Mouse (Mus musculus): ENCODE results near the gene Olfr615. TPM values are rescaled to one million over a fixed set of nuclear protein-coding genes. Genes with fewer than 3 reads are reported as not detected.
"Not testable (repeated sequence)": the region's sequence is repeated elsewhere in the genome, so short reads cannot be mapped to it uniquely, and the experiment has no call there.

Olfr615 gene
- not detected in 2 replicates for total RNA-seq (2012; rRNA removed)
- not detected in 2 replicates for total RNA-seq (2014; rRNA removed)
- not detected in 2 replicates for polyA plus RNA-seq (2012; ENCODE audit: insufficient read length, low read depth)

DNA sequence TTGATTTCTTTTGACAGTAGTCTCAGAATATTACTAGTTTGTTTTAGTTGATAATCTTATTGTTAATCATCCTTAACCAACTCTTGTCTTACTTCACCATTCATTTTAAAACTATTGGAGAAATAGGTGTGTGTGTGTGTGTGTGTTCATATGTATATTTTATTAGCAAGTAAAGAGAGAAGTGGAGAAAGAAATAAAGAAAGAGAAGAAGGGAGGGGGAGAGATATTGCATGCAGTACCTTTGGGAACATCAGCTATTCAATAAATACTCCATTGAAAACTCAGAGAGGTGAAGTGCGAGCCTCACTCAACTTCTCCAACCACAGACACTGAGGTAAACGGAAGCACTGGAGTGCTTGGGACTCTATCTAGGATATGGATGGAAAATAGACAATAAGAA, at the start of gene Olfr615:
Olfr615 (plus strand) TSS at position 301 of the 400 bp plus-strand sequence.
- Histone ChIP-seq H3K4me1 (ENCODE audit: control insufficient read depth in 1 of 2, insufficient read depth in 2 of 2) (no peaks in the 10 kb centered on the region), H3K9me3 (replicated peaks; ENCODE audit: low read length) (no peaks in the 10 kb centered on the region), H3K9ac (ENCODE audit: insufficient read depth, low read depth) (no peak within 1 kb of the TSS), H3K79me2 (replicated peaks; ENCODE audit: control insufficient read depth, extremely low read depth, insufficient read depth, poor library complexity, severe bottlenecking) (no peaks in the 10 kb centered on the region), H3K36me3 (replicated peaks in 1 of 2; ENCODE audit: control insufficient read depth in 1 of 2, insufficient read depth in 1 of 2, low read length in 1 of 2) (no peaks in the 10 kb centered on the region), H3K27ac (ENCODE audit: insufficient read depth, low read depth) (no peak within 1 kb of the TSS), H3K4me2 (ENCODE audit: insufficient read depth, low read depth, poor library complexity, severe bottlenecking) (no peak within 1 kb of the TSS), H3K4me3 (replicated peaks in 1 of 3; ENCODE audit: low read depth in 2 of 3, low read length in 2 of 3, poor library complexity in 1 of 3) (no peak within 1 kb of the TSS), H3K27me3 (replicated peaks) (no peaks in the 10 kb centered on the region)
- no peak for TF ChIP-seq MAFK (IDR thresholded peaks at IDR 0.05; ENCODE audit: insufficient replicate concordance, low read length)
- no peak for TF ChIP-seq RAD21 (IDR thresholded peaks at IDR 0.05; ENCODE audit: low read depth, low read length)
- TF ChIP-seq SIN3A (IDR thresholded peaks at IDR 0.05; ENCODE audit: low read length): no peak
- TF ChIP-seq ELF1 (IDR thresholded peaks at IDR 0.05; ENCODE audit: low read depth, low read length): no peak
- no peak for TF ChIP-seq ZC3H11A (IDR thresholded peaks at IDR 0.05; ENCODE audit: low read depth, low read length)
- TF ChIP-seq E2F4 (IDR thresholded peaks at IDR 0.05; ENCODE audit: insufficient replicate concordance, low read depth, low read length): no peak
- no peak for TF ChIP-seq HCFC1 (IDR thresholded peaks at IDR 0.05; ENCODE audit: low read depth, low read length)
- TF ChIP-seq IRF4 (IDR thresholded peaks at IDR 0.05; ENCODE audit: low read depth, low read length): no peak
- TF ChIP-seq MYC (IDR thresholded peaks at IDR 0.05; ENCODE audit: low read depth, low read length): no peak
- TF ChIP-seq EP300 (IDR thresholded peaks at IDR 0.05; ENCODE audit: low read length): no peak
- dilution Hi-C loops (cut with MboI; ENCODE audit: extremely low pct_ligation_motif_present, extremely low pct_unique_long_range_greater_than_20kb, low sequenced_read_pairs): no loop called here
- in situ Hi-C loops (cut with MboI; ENCODE audit: low pct_ligation_motif_present, low pct_unique_long_range_greater_than_20kb, low sequenced_read_pairs): no loop called here
- DNase-seq (ENCODE audit: extremely low read depth): no peak

- Histone ChIP-seq H3K9ac (ENCODE audit: insufficient read depth, low read depth) (no peak within 1 kb of the TSS), H3K4me3 (replicated peaks in 1 of 3; ENCODE audit: low read depth in 2 of 3, low read length in 2 of 3, poor library complexity in 1 of 3) (no peak within 1 kb of the TSS), H3K27ac (ENCODE audit: insufficient read depth, low read depth) (no peak within 1 kb of the TSS), H3K4me2 (ENCODE audit: insufficient read depth, low read depth, poor library complexity, severe bottlenecking) (no peak within 1 kb of the TSS), H3K27me3 (replicated peaks) (no peaks in the 10 kb centered on the region), H3K36me3 (replicated peaks in 1 of 2; ENCODE audit: control insufficient read depth in 1 of 2, insufficient read depth in 1 of 2, low read length in 1 of 2) (no peaks in the 10 kb centered on the region), H3K79me2 (replicated peaks; ENCODE audit: control insufficient read depth, extremely low read depth, insufficient read depth, poor library complexity, severe bottlenecking) (no peaks in the 10 kb centered on the region), H3K4me1 (ENCODE audit: control insufficient read depth in 1 of 2, insufficient read depth in 2 of 2) (no peaks in the 10 kb centered on the region), H3K9me3 (replicated peaks; ENCODE audit: low read length) (no peaks in the 10 kb centered on the region)
- dilution Hi-C loops (cut with MboI; ENCODE audit: extremely low pct_ligation_motif_present, extremely low pct_unique_long_range_greater_than_20kb, low sequenced_read_pairs) (no loop called here), in situ Hi-C loops (cut with MboI; ENCODE audit: low pct_ligation_motif_present, low pct_unique_long_range_greater_than_20kb, low sequenced_read_pairs) (no loop called here)
- TF ChIP-seq MYC (IDR thresholded peaks at IDR 0.05; ENCODE audit: low read depth, low read length) (no peak), E2F4 (IDR thresholded peaks at IDR 0.05; ENCODE audit: insufficient replicate concordance, low read depth, low read length) (no peak), ZMIZ1 (IDR thresholded peaks at IDR 0.05; ENCODE audit: low read depth, low read length) (no peak), MAFK (IDR thresholded peaks at IDR 0.05; ENCODE audit: insufficient replicate concordance, low read length) (no peak), ZC3H11A (IDR thresholded peaks at IDR 0.05; ENCODE audit: low read depth, low read length) (no peak), ETS1 (conservative IDR thresholded peaks at IDR 0.05; ENCODE audit: low read depth, low read length) (no peak), POLR2A (IDR thresholded peaks at IDR 0.05; ENCODE audit: low read depth, low read length) (no peak), MAX (IDR thresholded peaks at IDR 0.05; ENCODE audit: low read length) (no peak), JUND (conservative IDR thresholded peaks at IDR 0.05; ENCODE audit: low read depth, low read length) (no peak), MXI1 (IDR thresholded peaks at IDR 0.05; ENCODE audit: low read depth, low read length) (no peak), SMC3 (IDR thresholded peaks at IDR 0.05; ENCODE audit: low read depth, low read length) (no peak), ZNF384 (IDR thresholded peaks at IDR 0.05; ENCODE audit: low read depth, low read length) (no peak), NRF1 (IDR thresholded peaks at IDR 0.05; ENCODE audit: low read depth, low read length) (no peak), PAX5 (IDR thresholded peaks at IDR 0.05; ENCODE audit: low read length) (no peak), HCFC1 (IDR thresholded peaks at IDR 0.05; ENCODE audit: low read depth, low read length) (no peak)
- no peak for DNase-seq (ENCODE audit: extremely low read depth)
Observed at GRCm38 (mm10) chr7:103512022-103512421, 43.9 kb upstream of the Olfr615 start, which contains the start of gene Olfr610. Olfr610 (minus strand) TSS chr7:103512122.

DNA sequence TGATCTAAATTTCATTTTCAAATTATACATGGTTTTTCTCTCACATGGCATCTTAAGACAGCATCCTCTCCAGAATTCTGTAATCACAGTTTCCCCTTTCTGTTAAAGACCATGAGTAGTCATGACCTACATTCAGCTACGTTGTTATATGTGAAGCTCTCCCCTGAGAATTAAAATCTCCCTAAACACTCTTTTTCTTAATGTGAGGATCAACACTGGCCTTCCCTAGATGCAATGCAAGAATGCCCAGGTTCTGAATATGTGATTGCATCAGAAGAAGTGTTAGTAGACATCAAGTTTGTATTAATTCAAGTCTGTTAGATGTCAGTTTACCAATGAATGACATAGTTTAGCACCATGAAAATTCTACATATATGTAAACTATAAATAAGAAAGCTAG, 35.1 kb upstream of the Olfr615 start, which contains the start of gene Olfr611:
Olfr611 (minus strand) TSS at position 101 of the 400 bp plus-strand sequence.
- H3K27me3 ChIP-seq (replicated peaks); H3K4me3 ChIP-seq (replicated peaks in 1 of 3; ENCODE audit: low read depth in 2 of 3, low read length in 2 of 3, poor library complexity in 1 of 3); DNase-seq (ENCODE audit: extremely low read depth); H3K4me2 ChIP-seq (ENCODE audit: insufficient read depth, low read depth, poor library complexity, severe bottlenecking); H3K4me1 ChIP-seq (ENCODE audit: control insufficient read depth in 1 of 2, insufficient read depth in 2 of 2); H3K9me3 ChIP-seq (replicated peaks; ENCODE audit: low read length); dilution Hi-C loops (cut with MboI; ENCODE audit: extremely low pct_ligation_motif_present, extremely low pct_unique_long_range_greater_than_20kb, low sequenced_read_pairs); H3K9ac ChIP-seq (ENCODE audit: insufficient read depth, low read depth); H3K79me2 ChIP-seq (replicated peaks; ENCODE audit: control insufficient read depth, extremely low read depth, insufficient read depth, poor library complexity, severe bottlenecking); H3K27ac ChIP-seq (ENCODE audit: insufficient read depth, low read depth); in situ Hi-C loops (cut with MboI; ENCODE audit: low pct_ligation_motif_present, low pct_unique_long_range_greater_than_20kb, low sequenced_read_pairs); H3K36me3 ChIP-seq (replicated peaks in 1 of 2; ENCODE audit: control insufficient read depth in 1 of 2, insufficient read depth in 1 of 2, low read length in 1 of 2): not testable (repeated sequence)

DNA sequence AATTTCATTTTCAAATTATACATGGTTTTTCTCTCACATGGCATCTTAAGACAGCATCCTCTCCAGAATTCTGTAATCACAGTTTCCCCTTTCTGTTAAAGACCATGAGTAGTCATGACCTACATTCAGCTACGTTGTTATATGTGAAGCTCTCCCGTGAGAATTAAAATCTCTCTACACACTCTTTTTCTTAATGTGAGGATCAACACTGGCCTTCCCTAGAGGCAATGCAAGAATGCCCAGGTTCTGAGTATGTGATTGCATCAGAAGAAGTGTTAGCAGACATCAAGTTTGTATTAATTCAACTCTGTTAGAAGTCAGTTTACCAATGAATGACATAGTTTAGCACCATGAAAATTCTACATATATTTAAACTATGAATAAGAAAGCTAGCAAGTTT, 13.3 kb upstream of the Olfr615 start, which contains the start of gene Olfr612:
Olfr612 (minus strand) TSS at position 101 of the 400 bp plus-strand sequence.
- H3K27me3 ChIP-seq (replicated peaks); H3K27ac ChIP-seq (ENCODE audit: insufficient read depth, low read depth); H3K79me2 ChIP-seq (replicated peaks; ENCODE audit: control insufficient read depth, extremely low read depth, insufficient read depth, poor library complexity, severe bottlenecking); H3K9ac ChIP-seq (ENCODE audit: insufficient read depth, low read depth); in situ Hi-C loops (cut with MboI; ENCODE audit: low pct_ligation_motif_present, low pct_unique_long_range_greater_than_20kb, low sequenced_read_pairs); H3K4me2 ChIP-seq (ENCODE audit: insufficient read depth, low read depth, poor library complexity, severe bottlenecking); H3K4me3 ChIP-seq (replicated peaks in 1 of 3; ENCODE audit: low read depth in 2 of 3, low read length in 2 of 3, poor library complexity in 1 of 3); H3K9me3 ChIP-seq (replicated peaks; ENCODE audit: low read length); DNase-seq (ENCODE audit: extremely low read depth); H3K4me1 ChIP-seq (ENCODE audit: control insufficient read depth in 1 of 2, insufficient read depth in 2 of 2); dilution Hi-C loops (cut with MboI; ENCODE audit: extremely low pct_ligation_motif_present, extremely low pct_unique_long_range_greater_than_20kb, low sequenced_read_pairs); H3K36me3 ChIP-seq (replicated peaks in 1 of 2; ENCODE audit: control insufficient read depth in 1 of 2, insufficient read depth in 1 of 2, low read length in 1 of 2): not testable (repeated sequence)
